Comparison of ENCODE assay signal across 8 mouse cellular contexts in the genomic region with DNA sequence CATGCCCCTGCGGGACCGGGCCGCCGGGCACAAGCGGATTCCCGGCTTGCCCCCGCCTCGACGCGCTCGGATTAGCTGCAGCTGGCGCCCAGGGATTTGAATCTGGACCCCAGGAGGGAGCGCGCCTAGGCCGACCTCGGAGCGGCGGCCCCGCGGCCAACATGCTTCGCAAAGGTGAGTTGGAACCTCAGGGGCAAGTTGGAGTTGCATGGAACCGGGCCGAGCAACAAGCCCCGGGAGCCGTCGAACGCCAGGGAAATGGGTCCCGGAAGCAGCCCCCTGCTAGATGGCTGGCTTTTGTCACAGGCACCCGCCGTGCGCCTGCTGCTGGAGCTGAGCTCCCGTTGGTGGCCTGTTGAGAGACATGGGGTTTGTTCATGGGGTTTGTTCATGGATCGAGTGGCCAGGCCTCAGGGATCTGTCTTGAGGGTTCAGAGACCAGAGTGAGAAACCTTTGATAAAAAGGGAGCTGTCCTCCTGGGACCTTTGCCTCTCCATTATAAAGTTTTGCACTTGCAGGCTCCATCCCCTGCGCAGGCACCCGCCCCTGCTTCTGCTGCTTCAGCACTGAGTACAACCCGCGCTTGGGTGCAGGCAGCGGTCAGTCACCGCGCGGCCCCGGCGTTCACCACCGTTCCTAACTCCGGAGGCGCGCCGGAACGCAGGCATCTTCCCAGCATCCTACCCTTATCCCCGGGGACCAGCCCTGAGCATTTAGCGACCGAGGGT. TPM values are rescaled to one million over a fixed set of nuclear protein-coding genes. Genes with fewer than 3 reads are reported as not detected.
DNase-seq lines count a peak whose midpoint lies in the region; ATAC-seq and TF ChIP-seq lines count a peak whose summit lies in the region.

No protein-coding gene starts in this region.

- H3K27me3 ChIP-seq in lung, embryonic 15.5 days, result peaks cover 68% of the 10 kb centered on the region
- peaks cover 11% of the 10 kb centered on the region for H3K27me3 ChIP-seq in heart, embryonic 16.5 days (ENCODE audit: control insufficient read depth, insufficient read depth, low read length)
- peaks cover 76% of the 10 kb centered on the region for H3K27me3 ChIP-seq in limb, embryonic 13.5 days

- no peak for DNase-seq in lung, adult 18-20 months
- DNase-seq in brain, adult 2 months (ENCODE audit: low read depth, low spot score), result peak; percentile 42
- no peak for DNase-seq in layer of hippocampus, adult 9-11 months
- no peak for DNase-seq in left cerebral cortex, adult 8-10 months (ENCODE audit: low spot score in 2 of 2)

- 1% methylated on average over 52 of the region's 52 CpGs for WGBS in lung, embryonic 15.5 days
- under 1% methylated on average over 52 of the region's 52 CpGs for WGBS in heart, embryonic 16.5 days
- WGBS in limb, embryonic 13.5 days, result under 1% methylated on average over 52 of the region's 52 CpGs
- under 1% methylated on average over 52 of the region's 52 CpGs for WGBS in olfactory bulb, adult 2 months

- H3K9me3 ChIP-seq in lung, embryonic 15.5 days, result no peaks in the 10 kb centered on the region
- H3K9me3 ChIP-seq in heart, embryonic 16.5 days (replicated peaks; ENCODE audit: control insufficient read depth, low read length), result no peaks in the 10 kb centered on the region
- H3K9me3 ChIP-seq in limb, embryonic 13.5 days, result no peaks in the 10 kb centered on the region

- 0 out of 2 replicates have a peak overlapping the region, but pooled peaks have one; percentile 48 for H3K9ac ChIP-seq in lung, embryonic 15.5 days
- H3K9ac ChIP-seq in heart, embryonic 16.5 days (ENCODE audit: low read length), result peak overlapping the region; percentile 81
- H3K9ac ChIP-seq in limb, embryonic 13.5 days, result peak overlapping the region; percentile 60

- no peak for ATAC-seq in lung, embryonic 15.5 days (ENCODE audit: borderline replicate concordance, extremely low read depth, low FRiP score, low TSS enrichment)
- no peak for ATAC-seq in heart, embryonic 16.5 days (replicated peaks; ENCODE audit: extremely low read depth, insufficient read depth, low FRiP score)
- no peak for ATAC-seq in limb, embryonic 13.5 days (ENCODE audit: low FRiP score, low read depth)

- H3K4me1 ChIP-seq in lung, embryonic 15.5 days, result peaks cover 45% of the 10 kb centered on the region
- peaks cover 46% of the 10 kb centered on the region for H3K4me1 ChIP-seq in heart, embryonic 16.5 days (ENCODE audit: control insufficient read depth, insufficient read depth, low read length)
- H3K4me1 ChIP-seq in limb, embryonic 13.5 days, result peaks cover 45% of the 10 kb centered on the region
- H3K4me1 ChIP-seq in olfactory bulb, adult 2 months (ENCODE audit: control insufficient read depth, insufficient read depth, low read length), result peaks cover 24% of the 10 kb centered on the region

- H3K4me2 ChIP-seq in lung, embryonic 15.5 days, result peak overlapping the region; percentile 91
- H3K4me2 ChIP-seq in heart, embryonic 16.5 days (ENCODE audit: low read depth, low read length), result peak overlapping the region; percentile 81
- peak overlapping the region; percentile 90 for H3K4me2 ChIP-seq in limb, embryonic 13.5 days (replicated peaks)

- H3K36me3 ChIP-seq in lung, embryonic 15.5 days, result no peaks in the 10 kb centered on the region
- no peaks in the 10 kb centered on the region for H3K36me3 ChIP-seq in heart, embryonic 16.5 days (ENCODE audit: control insufficient read depth, insufficient read depth)
- no peaks in the 10 kb centered on the region for H3K36me3 ChIP-seq in limb, embryonic 13.5 days

- peak overlapping the region; percentile 53 for H3K4me3 ChIP-seq in lung, embryonic 15.5 days
- peak overlapping the region; percentile 70 for H3K4me3 ChIP-seq in heart, embryonic 16.5 days (ENCODE audit: low read length)
- H3K4me3 ChIP-seq in limb, embryonic 13.5 days, result peak overlapping the region; percentile 52
- peak overlapping the region; percentile 38 for H3K4me3 ChIP-seq in olfactory bulb, adult 2 months (ENCODE audit: insufficient read depth, low read depth, low read length)

- TF ChIP-seq CTCF in olfactory bulb, adult 2 months (IDR thresholded peaks at IDR 0.05; ENCODE audit: insufficient read depth, low read depth, low read length), result no peak

- 0 out of 2 replicates have a peak, but pooled peaks have one; percentile 20 for TF ChIP-seq POLR2A in olfactory bulb, adult 2 months (IDR thresholded peaks at IDR 0.05; ENCODE audit: insufficient read depth, low read depth, low read length)

- H3K27ac ChIP-seq in lung, embryonic 15.5 days, result no peak overlapping the region
- peak overlapping the region; percentile 78 for H3K27ac ChIP-seq in heart, embryonic 16.5 days (ENCODE audit: low read length)
- no peak overlapping the region for H3K27ac ChIP-seq in limb, embryonic 13.5 days
- H3K27ac ChIP-seq in olfactory bulb, adult 2 months (ENCODE audit: insufficient read depth, low read depth, low read length), result no peak overlapping the region

RNA-seq across cellular contexts. Expression of a gene that starts 0.7 kb away (rescaled TPM):
- polyA plus RNA-seq in lung, embryonic 15.5 days (2015; fragmentation: Nextera tagmentation; extraction: Ambion mirVana), result 1.8 and 3.3 TPM in 2 replicates
- 12.4 and 13.1 TPM in 2 replicates for polyA plus RNA-seq in heart, embryonic 16.5 days (2015; fragmentation: Nextera tagmentation; extraction: Ambion mirVana)
- 2.3 and 3.1 TPM in 2 replicates for polyA plus RNA-seq in limb, embryonic 13.5 days (2015; fragmentation: Nextera tagmentation; extraction: Ambion mirVana)
- polyA plus RNA-seq in olfactory bulb, adult 2 months (2012; ENCODE audit: insufficient read depth, insufficient read length, low replicate concordance, missing spikeins), result not detected in 2 replicates
- total RNA-seq in left cerebral cortex, adult 8-10 months (2022), result 10 to 100 TPM; 67.2 to 72.6 (median 67.9) TPM

RNA-seq across cellular contexts. Expression of a gene that starts 3.2 kb away (rescaled TPM):
- polyA plus RNA-seq in lung, embryonic 15.5 days (2015; fragmentation: Nextera tagmentation; extraction: Ambion mirVana), result 20.4 and 21.0 TPM in 2 replicates
- polyA plus RNA-seq in heart, embryonic 16.5 days (2015; fragmentation: Nextera tagmentation; extraction: Ambion mirVana), result 19.7 and 21.0 TPM in 2 replicates
- polyA plus RNA-seq in limb, embryonic 13.5 days (2015; fragmentation: Nextera tagmentation; extraction: Ambion mirVana), result 23.9 and 24.9 TPM in 2 replicates
- polyA plus RNA-seq in olfactory bulb, adult 2 months (2012; ENCODE audit: insufficient read depth, insufficient read length, low replicate concordance, missing spikeins), result not detected in 2 replicates
- 10 to 100 TPM; 22.7 to 28.7 (median 27.0) TPM for total RNA-seq in left cerebral cortex, adult 8-10 months (2022)

RNA-seq across cellular contexts. Expression of a gene that starts 15.7 kb away (rescaled TPM):
- 25.5 and 26.2 TPM in 2 replicates for polyA plus RNA-seq in lung, embryonic 15.5 days (2015; fragmentation: Nextera tagmentation; extraction: Ambion mirVana)
- 18.4 and 18.7 TPM in 2 replicates for polyA plus RNA-seq in heart, embryonic 16.5 days (2015; fragmentation: Nextera tagmentation; extraction: Ambion mirVana)
- 27.8 and 29.5 TPM in 2 replicates for polyA plus RNA-seq in limb, embryonic 13.5 days (2015; fragmentation: Nextera tagmentation; extraction: Ambion mirVana)
- polyA plus RNA-seq in olfactory bulb, adult 2 months (2012; ENCODE audit: insufficient read depth, insufficient read length, low replicate concordance, missing spikeins), result not detected in 2 replicates
- 10 to 100 TPM; 12.8 to 13.5 (median 13.2) TPM for total RNA-seq in left cerebral cortex, adult 8-10 months (2022)

RNA-seq across cellular contexts. Expression of a gene that starts 25.0 kb away (rescaled TPM):
- polyA plus RNA-seq in lung, embryonic 15.5 days (2015; fragmentation: Nextera tagmentation; extraction: Ambion mirVana), result 20.1 and 21.7 TPM in 2 replicates
- 7.1 and 9.8 TPM in 2 replicates for polyA plus RNA-seq in heart, embryonic 16.5 days (2015; fragmentation: Nextera tagmentation; extraction: Ambion mirVana)
- 28.2 and 29.3 TPM in 2 replicates for polyA plus RNA-seq in limb, embryonic 13.5 days (2015; fragmentation: Nextera tagmentation; extraction: Ambion mirVana)
- not detected in 2 replicates for polyA plus RNA-seq in olfactory bulb, adult 2 months (2012; ENCODE audit: insufficient read depth, insufficient read length, low replicate concordance, missing spikeins)
- 1 to 10 TPM; 3.2 to 3.7 (median 3.4) TPM for total RNA-seq in left cerebral cortex, adult 8-10 months (2022)

Comparison
In these comparisons a context has a peak if more than half of its experiments do, and no peak if none do; other contexts are left out.
1. RNA of a gene that starts 3.2 kb away (polyA plus RNA-seq): 23.9 to 24.9 TPM in limb, embryonic 13.5 days, 20.4 to 21.0 TPM in lung, embryonic 15.5 days and 19.7 to 21.0 TPM in heart, embryonic 16.5 days; not detected in olfactory bulb, adult 2 months; every median in the first group is over 10 times any median in the second.
2. RNA of a gene that starts 15.7 kb away (polyA plus RNA-seq): 27.8 to 29.5 TPM in limb, embryonic 13.5 days, 25.5 to 26.2 TPM in lung, embryonic 15.5 days and 18.4 to 18.7 TPM in heart, embryonic 16.5 days; not detected in olfactory bulb, adult 2 months; every median in the first group is over 10 times any median in the second.
3. Peak in every context shown above with its lines, with median percentiles within 50 percentile points of each other: H3K4me2 ChIP-seq, H3K4me3 ChIP-seq and H3K9ac ChIP-seq.